Mouse (Mus musculus): Measurements from ENCODE around the gene Pcnx3. TPM values are rescaled to one million over a fixed set of nuclear protein-coding genes. Genes with fewer than 3 reads are reported as not detected.

Gene Pcnx3
- polyA plus RNA-seq, 1 experiment, result 161 TPM

- Histone ChIP-seq H3K9me3 (no peaks in the 10 kb centered on the region), H3K4me3 (replicated peaks) (no peak overlapping the region), H3K27me3 (replicated peaks) (no peaks in the 10 kb centered on the region), H3K36me3 (replicated peaks; ENCODE audit: low read length) (peaks cover 70% of the 10 kb centered on the region), H3K4me1 (peaks cover 33% of the 10 kb centered on the region)
- no peak for TF ChIP-seq GATA1 (IDR thresholded peaks at IDR 0.05; ENCODE audit: borderline replicate concordance, low read length)
- TF ChIP-seq FLI1 (IDR thresholded peaks at IDR 0.05; ENCODE audit: low read length), result no peak
Observed at GRCm38 (mm10) chr19:5685431-5685830, 3.3 kb downstream of the Pcnx3 start.

- H3K27me3 ChIP-seq (replicated peaks), result no peaks in the 10 kb centered on the region
- TF ChIP-seq FLI1 (IDR thresholded peaks at IDR 0.05; ENCODE audit: low read length) (no peak), GATA1 (IDR thresholded peaks at IDR 0.05; ENCODE audit: borderline replicate concordance, low read length) (no peak)
- peaks cover 73% of the 10 kb centered on the region for H3K36me3 ChIP-seq (replicated peaks; ENCODE audit: low read length)
- peaks cover 33% of the 10 kb centered on the region for H3K4me1 ChIP-seq
- no peaks in the 10 kb centered on the region for H3K9me3 ChIP-seq
- no peak overlapping the region for H3K4me3 ChIP-seq (replicated peaks)
Observed at GRCm38 (mm10) chr19:5684985-5685384, 3.7 kb downstream of the Pcnx3 start.

GRCm38 (mm10) chr19:5684236-5684635 lies 4.5 kb downstream of the Pcnx3 start:
- H3K36me3 ChIP-seq (replicated peaks; ENCODE audit: low read length), result peaks cover 80% of the 10 kb centered on the region
- H3K9me3 ChIP-seq, result no peaks in the 10 kb centered on the region
- H3K4me3 ChIP-seq (replicated peaks), result no peak overlapping the region
- no peaks in the 10 kb centered on the region for H3K27me3 ChIP-seq (replicated peaks)
- TF ChIP-seq FLI1 (IDR thresholded peaks at IDR 0.05; ENCODE audit: low read length), result no peak
- TF ChIP-seq GATA1 (IDR thresholded peaks at IDR 0.05; ENCODE audit: borderline replicate concordance, low read length), result no peak
- H3K4me1 ChIP-seq, result peaks cover 36% of the 10 kb centered on the region

- Histone ChIP-seq H3K9me3 (no peaks in the 10 kb centered on the region), H3K4me3 (replicated peaks) (no peak overlapping the region), H3K4me1 (peaks cover 28% of the 10 kb centered on the region), H3K27me3 (replicated peaks) (no peaks in the 10 kb centered on the region), H3K36me3 (replicated peaks; ENCODE audit: low read length) (peaks cover 95% of the 10 kb centered on the region)
- TF ChIP-seq GATA1 (IDR thresholded peaks at IDR 0.05; ENCODE audit: borderline replicate concordance, low read length) (no peak), FLI1 (IDR thresholded peaks at IDR 0.05; ENCODE audit: low read length) (no peak)
Observed at GRCm38 (mm10) chr19:5680432-5680831, 8.3 kb downstream of the Pcnx3 start.

GRCm38 (mm10) chr19:5668372-5668771 lies 20.3 kb downstream of the Pcnx3 start:
- TF ChIP-seq FLI1 (IDR thresholded peaks at IDR 0.05; ENCODE audit: low read length), result no peak
- no peak for TF ChIP-seq GATA1 (IDR thresholded peaks at IDR 0.05; ENCODE audit: borderline replicate concordance, low read length)
- Histone ChIP-seq H3K27me3 (replicated peaks) (no peaks in the 10 kb centered on the region), H3K9me3 (no peaks in the 10 kb centered on the region), H3K4me3 (replicated peaks) (no peak overlapping the region), H3K4me1 (peaks cover 52% of the 10 kb centered on the region), H3K36me3 (replicated peaks; ENCODE audit: low read length) (peaks cover 91% of the 10 kb centered on the region)

GRCm38 (mm10) chr19:5666386-5666785 lies 22.3 kb downstream of the Pcnx3 start:
- Histone ChIP-seq H3K36me3 (replicated peaks; ENCODE audit: low read length) (peaks cover 80% of the 10 kb centered on the region), H3K4me3 (replicated peaks) (peak overlapping the region; percentile 15), H3K9me3 (no peaks in the 10 kb centered on the region), H3K4me1 (peaks cover 66% of the 10 kb centered on the region), H3K27me3 (replicated peaks) (no peaks in the 10 kb centered on the region)
- TF ChIP-seq FLI1 (IDR thresholded peaks at IDR 0.05; ENCODE audit: low read length) (no peak), GATA1 (IDR thresholded peaks at IDR 0.05; ENCODE audit: borderline replicate concordance, low read length) (no peak)

- Histone ChIP-seq H3K4me1 (peaks cover 74% of the 10 kb centered on the region), H3K36me3 (replicated peaks; ENCODE audit: low read length) (peaks cover 78% of the 10 kb centered on the region), H3K4me3 (replicated peaks) (peak overlapping the region; percentile 79)
Observed at GRCm38 (mm10) chr19:5665465-5665864, 23.2 kb downstream of the Pcnx3 start.

GRCm38 (mm10) chr19:5664669-5665257 lies 23.9 kb downstream of the Pcnx3 start:
- H3K4me1 ChIP-seq, result peaks cover 81% of the 10 kb centered on the region
- no peaks in the 10 kb centered on the region for H3K9me3 ChIP-seq
- H3K4me3 ChIP-seq (replicated peaks), result no peak overlapping the region
- H3K36me3 ChIP-seq (replicated peaks; ENCODE audit: low read length), result peaks cover 78% of the 10 kb centered on the region
- H3K27me3 ChIP-seq (replicated peaks), result no peaks in the 10 kb centered on the region
- no peak for TF ChIP-seq GATA1 (IDR thresholded peaks at IDR 0.05; ENCODE audit: borderline replicate concordance, low read length)
- no peak for TF ChIP-seq FLI1 (IDR thresholded peaks at IDR 0.05; ENCODE audit: low read length)

More at GRCm38 (mm10) chr19:5665465-5665864, 23.2 kb downstream of the Pcnx3 start:
- Histone ChIP-seq H3K27me3 (replicated peaks) (no peaks in the 10 kb centered on the region), H3K9me3 (no peaks in the 10 kb centered on the region)
- no peak for TF ChIP-seq GATA1 (IDR thresholded peaks at IDR 0.05; ENCODE audit: borderline replicate concordance, low read length)
- TF ChIP-seq FLI1 (IDR thresholded peaks at IDR 0.05; ENCODE audit: low read length), result no peak

- H3K9me3 ChIP-seq, result no peaks in the 10 kb centered on the region
- H3K27me3 ChIP-seq (replicated peaks), result no peaks in the 10 kb centered on the region
- peaks cover 77% of the 10 kb centered on the region for H3K36me3 ChIP-seq (replicated peaks; ENCODE audit: low read length)
- no peak for TF ChIP-seq FLI1 (IDR thresholded peaks at IDR 0.05; ENCODE audit: low read length)
- no peak for TF ChIP-seq GATA1 (IDR thresholded peaks at IDR 0.05; ENCODE audit: borderline replicate concordance, low read length)
- peaks cover 82% of the 10 kb centered on the region for H3K4me1 ChIP-seq
- peak within 1 kb of the TSS; percentile 98 for H3K4me3 ChIP-seq (replicated peaks)
Observed at GRCm38 (mm10) chr19:5662981-5663913, 25.5 kb downstream of the Pcnx3 start, which contains the start of gene Sipa1. Sipa1 (minus strand) TSS chr19:5663707.

GRCm38 (mm10) chr19:5662310-5662709 lies 26.4 kb downstream of the Pcnx3 start:
- peaks cover 77% of the 10 kb centered on the region for H3K36me3 ChIP-seq (replicated peaks; ENCODE audit: low read length)
- no peaks in the 10 kb centered on the region for H3K27me3 ChIP-seq (replicated peaks)
- TF ChIP-seq FLI1 (IDR thresholded peaks at IDR 0.05; ENCODE audit: low read length), result no peak
- no peak for TF ChIP-seq GATA1 (IDR thresholded peaks at IDR 0.05; ENCODE audit: borderline replicate concordance, low read length)
- H3K4me1 ChIP-seq, result peaks cover 91% of the 10 kb centered on the region
- H3K4me3 ChIP-seq (replicated peaks), result peak overlapping the region; percentile 98
- no peaks in the 10 kb centered on the region for H3K9me3 ChIP-seq

All from megakaryocyte, embryonic 14.5 days (primary cell).